Mouse (Mus musculus) gastrocnemius, adult 18-20 months (tissue): ENCODE measurements at regions not wholly inside any gene's neighbourhood (a gene's known extent, or its start where the extent isn't known, plus 50 kb on each side); places are given as distances from the start of the nearest gene placed in this dataset.
A peak's percentile ranks its signal among the peaks of the same experiment; 100 is the strongest.

Source experiments
- DNase-seq: peaks from one replicate; pipeline ENCODE4 v3.0.0; 2021; ENCODE audit warnings: low spot score

DNA sequence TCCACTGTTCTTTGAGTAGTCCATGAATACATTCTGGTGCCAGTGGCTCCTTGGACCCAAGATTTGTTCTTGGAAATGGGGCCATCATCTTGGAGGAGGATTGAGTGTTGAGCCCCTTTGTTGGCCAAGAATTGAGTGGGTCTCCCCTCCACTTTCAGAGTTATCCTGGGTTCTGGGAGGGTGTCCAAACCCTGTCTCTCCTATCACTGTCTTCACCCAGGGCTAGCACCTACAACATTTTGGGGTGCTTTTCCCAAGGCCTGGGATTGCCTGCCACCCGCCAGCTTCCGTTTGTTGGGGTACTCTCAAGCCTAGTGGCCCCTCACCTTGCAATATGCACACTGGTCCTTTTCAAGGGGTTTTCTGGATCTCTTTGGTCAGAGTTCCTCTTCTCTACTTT, 568.8 kb upstream of the Tbl1xr1 start:
- no peak for DNase-seq

DNA sequence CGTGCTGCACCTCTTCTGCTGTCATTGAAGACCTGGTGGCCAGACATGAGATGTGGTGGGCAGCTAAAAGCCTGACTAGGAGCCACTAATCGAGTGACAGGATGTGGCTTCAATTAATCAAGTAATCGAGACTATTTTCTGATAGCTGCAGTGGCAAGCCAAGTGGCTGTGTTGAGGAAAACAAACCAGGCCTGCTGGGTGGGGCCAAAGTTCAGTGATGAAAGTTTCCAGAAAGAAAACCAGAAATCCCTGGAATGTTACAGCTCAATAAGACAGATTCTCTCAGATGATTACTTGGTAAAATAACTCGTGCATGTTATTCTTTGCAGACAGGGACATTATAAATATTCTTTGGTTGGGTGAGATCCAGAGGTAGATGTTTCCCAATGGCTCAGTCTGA, 564.4 kb upstream of the Tbl1xr1 start:
- DNase-seq: no peak

DNA sequence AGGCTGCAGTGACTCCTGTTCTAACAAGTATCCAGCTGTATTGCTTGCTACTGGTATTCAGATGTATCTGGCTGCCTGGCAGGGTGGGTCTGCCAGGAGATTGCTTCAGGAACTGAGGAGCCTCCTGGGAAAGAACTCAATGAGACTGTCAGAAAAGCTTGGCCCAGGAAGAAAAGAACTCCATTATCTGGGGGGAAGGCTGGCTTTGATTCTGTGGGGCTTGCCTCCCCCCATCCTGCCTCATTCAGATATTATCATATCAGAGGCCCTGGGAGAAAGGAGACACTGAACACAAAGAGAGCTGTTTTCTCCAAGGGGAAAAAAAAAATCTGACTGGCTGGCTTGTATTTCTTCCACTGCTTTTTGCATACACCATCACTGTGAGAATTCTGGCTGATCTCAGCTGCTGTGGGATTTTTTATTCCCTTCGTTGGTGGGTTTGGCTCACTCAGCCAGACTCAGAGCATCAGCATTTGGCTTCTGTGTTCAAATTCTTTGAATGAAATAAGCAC, 552.0 kb upstream of the Tbl1xr1 start:
- peak; percentile 51 for DNase-seq

DNA sequence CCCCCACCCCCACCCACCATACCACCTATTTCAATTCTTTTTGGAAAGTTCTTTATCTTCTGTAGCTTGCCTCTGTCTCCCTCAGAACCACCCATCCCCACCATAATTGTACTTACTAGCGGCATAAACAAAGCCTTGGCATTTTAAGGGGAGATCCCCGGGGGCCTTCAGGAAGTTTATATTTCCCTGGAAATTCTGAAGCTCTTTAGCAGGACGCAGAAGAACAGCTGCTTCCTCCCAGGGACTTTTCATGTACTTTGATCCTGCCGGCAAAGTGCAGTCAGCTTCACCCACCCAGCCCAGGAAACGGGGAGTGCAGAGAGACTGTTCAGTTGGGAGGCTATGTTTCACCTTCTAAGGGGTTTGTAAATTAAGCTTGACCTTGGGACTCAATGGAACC, 545.6 kb upstream of the Tbl1xr1 start:
- DNase-seq: no peak

DNA sequence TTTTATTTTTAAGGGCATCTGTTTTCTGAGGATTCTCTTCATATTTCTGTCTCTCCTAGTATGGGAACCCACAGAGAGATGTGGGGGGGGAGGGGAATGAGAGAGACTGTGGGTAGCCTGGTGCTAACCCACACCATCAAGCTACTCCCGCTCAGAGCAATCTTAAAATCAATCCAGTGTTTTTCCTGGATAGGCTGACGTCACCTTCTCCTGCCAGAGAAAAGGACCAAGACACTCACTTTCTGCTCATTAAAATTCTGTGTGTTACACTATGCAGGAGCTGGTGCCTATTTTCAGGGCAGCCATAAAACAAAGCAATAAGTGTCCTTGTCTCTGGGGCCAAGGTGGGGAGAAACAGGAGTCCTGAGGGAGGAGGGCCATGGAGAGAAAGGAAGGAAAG, 537.3 kb upstream of the Tbl1xr1 start:
- DNase-seq: no peak

DNA sequence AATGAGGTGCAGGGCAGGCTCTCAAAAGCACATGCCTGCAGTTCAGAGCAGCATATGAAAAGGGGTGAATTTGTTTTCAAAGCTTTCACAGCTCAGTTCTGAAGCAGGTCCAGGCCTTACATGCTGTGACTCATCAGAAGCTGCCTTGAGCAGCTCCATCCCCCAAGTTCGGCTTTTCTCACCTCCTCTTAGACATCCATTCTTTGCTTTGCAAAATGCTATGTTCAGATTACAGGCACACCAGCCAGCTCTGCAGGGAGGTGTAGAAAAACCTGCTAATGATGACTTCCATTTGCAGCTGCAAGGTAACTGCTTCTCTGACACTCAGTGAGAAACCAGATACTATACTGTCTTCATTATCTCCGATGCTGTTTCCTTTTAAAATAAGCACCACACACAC, 532.0 kb upstream of the Tbl1xr1 start:
- DNase-seq: no peak

DNA sequence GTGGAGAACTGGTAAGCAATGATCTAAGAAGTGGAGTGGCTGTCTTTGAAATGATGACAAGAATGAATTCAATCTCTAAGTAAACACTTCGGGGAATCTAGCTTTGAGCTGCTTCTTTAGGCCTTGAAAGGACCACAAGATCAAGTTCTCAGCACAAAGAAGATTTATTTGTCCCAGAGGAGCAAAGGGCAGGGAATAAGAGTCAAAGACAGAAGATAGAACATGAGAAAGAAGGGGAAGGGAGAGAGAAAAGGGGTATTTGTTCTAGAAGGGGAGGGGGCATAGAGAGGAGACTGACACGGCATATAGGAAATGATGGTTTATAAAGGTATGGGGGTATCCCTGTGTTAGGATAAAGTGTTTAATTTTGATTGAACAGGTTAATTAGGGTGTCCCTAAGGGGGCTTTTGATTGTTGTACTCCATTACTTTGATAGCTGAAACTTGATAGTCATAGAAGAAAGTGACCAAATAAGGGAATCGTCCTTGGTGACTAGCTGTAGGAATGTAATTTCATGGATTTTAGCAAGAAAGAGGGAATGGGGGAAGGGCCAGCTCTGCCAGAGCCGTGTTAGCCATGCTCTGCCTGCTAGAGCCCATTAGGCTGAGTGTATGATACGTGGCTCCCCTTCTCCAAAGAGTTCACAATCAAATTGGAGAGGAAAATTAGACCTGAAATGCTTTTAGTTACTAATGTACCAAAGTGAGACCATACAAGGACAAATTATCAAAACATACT, 531.1 kb upstream of the Tbl1xr1 start:
- DNase-seq: no peak

DNA sequence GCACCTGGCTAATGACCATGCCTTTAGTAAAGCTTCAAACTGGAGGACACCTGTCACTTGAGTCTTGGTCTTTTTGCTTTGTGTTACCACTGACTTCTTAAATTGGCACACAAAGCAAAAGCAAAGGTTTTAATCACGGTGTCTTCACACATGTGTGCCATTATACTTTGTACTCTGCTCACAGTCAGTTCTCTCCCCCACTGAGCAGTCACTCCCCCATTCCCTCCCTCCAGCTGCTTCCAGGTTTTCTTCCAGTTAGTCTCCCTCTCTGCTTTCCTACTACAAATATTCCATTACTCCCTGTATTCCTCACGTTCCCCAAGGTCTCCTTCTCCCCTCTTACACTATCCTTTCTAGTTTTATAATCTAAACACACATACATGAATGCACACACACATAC, 530.0 kb upstream of the Tbl1xr1 start:
- no peak for DNase-seq

DNA sequence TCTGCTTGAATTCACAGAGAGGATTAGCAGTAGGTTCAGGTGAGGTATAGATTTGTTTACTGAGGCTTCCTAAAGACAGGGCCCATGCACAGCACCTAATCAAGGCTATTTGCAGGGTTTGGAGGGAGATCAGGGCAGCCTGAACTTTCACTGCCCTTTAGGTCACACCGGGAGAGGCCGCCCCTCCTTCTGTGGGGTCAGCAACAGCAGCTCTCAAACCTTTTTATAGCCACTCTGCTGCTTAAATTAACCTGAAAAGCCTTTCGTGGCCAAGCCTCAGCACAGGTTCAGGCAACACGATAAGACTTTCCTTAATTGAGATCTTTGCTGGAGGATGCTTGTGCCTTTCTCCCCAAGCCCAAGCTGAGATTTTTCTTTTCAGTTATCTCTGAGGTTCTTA, 526.8 kb upstream of the Tbl1xr1 start:
- DNase-seq: peak; percentile 51

DNA sequence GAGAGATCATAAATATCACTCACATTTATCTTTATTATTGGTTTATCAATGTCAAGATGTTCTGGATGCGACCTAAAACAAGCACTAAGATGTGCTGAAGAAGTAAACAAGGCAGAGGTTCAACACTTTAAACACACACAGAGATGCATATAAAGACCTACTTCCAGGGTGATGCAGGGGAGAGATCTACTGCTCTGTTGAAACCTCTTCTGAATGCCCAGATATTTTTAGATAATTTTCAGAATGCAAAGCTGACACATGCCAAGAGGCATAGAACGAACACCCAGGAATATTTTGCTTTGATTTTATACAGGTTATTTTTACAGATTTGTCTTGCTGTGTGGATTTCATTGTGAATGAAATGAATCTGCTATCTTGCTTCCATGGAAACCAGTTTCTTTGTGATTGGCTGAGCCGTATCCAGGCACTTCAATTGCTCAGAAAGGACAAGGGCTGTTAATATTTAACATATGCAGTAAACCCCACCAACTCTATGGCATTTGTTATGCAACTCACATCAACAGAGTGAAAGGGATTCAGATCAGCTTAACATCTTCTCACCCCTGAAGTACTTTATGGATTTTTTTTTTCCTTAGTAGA, 523.2 kb upstream of the Tbl1xr1 start:
- DNase-seq: no peak

DNA sequence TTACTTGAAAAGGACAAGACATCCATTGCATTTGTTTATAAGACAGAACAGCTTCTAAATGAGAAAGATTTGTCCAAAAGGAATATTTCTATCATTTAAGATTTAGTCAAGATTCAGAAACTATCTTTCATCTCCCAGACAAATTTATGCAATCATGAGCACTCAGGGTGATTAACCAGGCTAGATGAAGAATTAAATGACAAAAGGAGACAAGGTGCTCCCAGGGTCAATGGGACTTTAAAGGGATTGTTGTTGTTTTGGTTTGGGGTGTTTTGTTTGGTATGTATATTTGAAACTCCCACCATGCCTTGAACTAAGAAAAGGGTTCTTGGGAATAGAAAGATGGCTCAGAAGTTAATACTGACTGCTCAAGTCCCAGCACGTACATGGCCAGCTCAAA, 522.6 kb upstream of the Tbl1xr1 start:
- DNase-seq: no peak

DNA sequence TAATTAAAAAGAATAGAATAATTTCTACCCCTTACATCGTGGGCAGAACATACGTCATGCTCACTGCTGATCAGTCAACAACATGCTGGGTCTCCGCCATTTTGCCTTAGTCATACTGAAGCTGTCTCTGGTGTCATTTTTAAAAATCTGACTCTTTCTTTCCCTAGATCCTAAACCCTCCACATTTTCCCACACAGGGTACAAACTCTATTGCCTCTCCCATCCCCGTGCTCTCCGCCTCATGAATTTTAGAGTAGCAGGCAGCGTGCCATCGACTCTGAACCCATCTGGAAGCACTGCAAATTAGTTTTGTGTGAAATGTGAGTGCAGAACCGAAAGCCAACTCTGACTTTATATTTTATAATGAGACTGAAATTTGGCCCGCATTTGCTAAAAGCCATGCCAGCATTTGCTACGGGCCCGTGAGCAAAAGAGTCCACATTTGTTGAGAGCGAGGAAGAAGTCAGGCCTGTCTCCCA, 518.5 kb upstream of the Tbl1xr1 start:
- DNase-seq: peak; percentile 31

DNA sequence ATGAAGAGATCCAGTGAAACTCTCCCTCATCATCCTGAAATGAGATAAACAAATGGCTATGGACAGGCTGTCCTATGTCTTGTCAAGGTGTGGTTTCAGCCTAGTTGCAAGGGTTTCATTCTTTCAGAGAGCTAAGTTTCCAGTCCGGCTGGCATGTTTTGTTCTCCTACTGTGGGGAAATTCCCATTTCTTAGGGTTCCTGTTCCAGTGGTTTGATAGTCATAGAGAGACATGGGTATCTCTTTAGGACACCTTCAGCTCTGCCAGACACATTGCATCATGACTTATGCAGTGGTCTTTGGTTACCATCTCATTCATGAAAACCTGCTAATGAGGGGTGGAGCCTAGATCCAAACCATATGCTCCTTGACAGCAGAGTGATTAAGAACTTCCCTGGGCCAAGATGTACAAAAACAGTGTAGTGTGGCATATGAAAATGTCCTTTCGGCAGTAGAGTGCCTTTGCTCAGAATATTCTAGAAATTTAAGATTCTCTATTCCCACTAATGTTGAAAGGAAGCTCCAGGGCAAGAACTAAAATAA, 513.6 kb upstream of the Tbl1xr1 start:
- DNase-seq: no peak

DNA sequence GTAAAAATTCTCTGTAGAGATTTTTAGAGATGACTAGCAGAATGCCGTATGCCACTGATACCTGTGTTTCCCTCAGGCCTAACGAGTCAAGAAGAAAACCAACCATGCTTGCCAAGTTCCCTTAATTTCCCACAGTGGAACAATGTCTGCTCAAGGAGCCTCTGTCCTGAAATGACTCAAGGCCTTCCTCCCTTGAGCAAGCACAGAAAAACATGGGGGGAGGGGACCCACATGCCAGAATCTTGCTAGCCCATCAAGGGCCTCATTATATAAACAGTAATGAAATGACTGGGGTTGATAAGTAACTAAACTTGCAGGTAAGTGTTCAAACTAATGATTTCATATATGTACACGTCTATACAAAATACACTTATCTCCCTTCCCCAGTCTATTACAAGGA, 513.0 kb upstream of the Tbl1xr1 start:
- DNase-seq: peak; percentile 12

DNA sequence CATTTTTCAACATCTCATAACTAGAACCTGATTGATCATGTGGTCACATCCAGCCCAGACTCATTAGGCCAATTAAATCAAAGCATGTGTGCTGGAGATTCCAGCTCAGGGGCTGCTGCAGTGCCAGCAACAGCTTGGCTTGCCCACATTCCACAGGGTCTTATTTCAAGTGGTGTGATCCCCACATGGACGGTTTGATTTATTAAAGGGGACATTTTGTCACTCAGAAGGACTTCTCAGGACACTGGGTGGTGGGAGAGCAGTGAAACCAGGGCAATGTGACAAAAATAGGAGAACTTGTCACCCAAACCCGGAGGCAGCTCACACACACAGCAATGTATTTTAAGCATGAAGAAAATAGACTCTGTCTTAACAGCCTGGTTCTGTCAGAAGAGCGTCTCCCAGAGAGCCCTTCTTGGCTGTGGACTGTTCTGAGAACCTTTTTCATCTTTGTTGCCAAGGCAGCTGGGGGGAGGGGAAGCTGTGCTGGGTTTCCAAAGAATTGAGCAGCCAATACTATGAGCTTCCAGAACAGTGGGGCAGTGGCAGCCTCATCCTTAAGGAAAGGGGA, 512.2 kb upstream of the Tbl1xr1 start:
- peak; percentile 86 for DNase-seq

DNA sequence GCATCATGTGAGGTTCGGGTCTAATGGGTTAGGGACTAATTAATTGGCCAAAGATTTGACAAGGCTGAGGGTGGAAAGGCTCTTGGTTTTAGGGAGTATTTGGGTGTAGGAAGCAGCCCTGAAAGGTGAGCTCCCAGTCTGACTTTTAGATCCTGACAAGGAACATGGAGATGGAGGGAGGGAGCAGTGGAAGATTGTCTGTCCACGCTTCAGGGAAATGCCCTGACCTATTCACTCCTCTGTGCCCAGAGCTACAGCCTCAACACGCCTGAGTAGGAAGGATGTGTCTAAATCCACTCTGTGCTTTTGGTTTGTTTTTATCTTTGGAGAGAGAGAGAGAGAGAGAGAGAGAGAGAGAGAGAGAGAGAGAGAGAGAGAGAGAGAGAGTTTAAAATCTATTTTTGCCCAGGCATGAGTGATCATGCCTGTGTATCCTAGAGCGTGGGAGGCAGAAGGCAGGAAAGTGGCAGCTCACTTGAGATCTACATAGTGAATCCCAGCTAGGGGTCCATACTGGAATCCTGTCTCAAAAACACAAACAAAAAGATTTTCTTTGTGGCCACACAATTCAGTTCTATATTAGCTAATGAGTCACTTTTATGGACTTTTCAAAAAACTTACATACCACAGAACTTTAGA, 511.5 kb upstream of the Tbl1xr1 start:
- peak; percentile 15 for DNase-seq

DNA sequence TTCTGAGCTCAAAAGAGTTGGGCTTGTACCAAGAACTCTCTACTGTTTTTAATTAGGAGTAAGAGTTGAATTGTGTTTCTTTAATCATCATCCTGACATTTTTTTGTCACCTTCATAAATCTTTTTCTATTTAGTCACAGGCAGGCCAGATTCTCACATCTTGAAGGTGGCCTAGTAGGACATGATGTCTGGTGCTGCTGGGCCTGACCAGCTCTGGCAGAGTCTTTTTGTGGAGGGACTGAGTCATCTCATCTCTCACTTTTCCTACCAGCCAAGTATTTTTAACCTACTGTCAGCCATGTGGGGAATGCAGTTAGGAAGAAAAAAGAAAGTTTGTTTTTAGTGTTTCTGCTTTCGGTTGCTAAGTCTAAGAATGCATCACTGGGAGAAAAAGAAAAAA, 506.7 kb upstream of the Tbl1xr1 start:
- peak; percentile 18 for DNase-seq

DNA sequence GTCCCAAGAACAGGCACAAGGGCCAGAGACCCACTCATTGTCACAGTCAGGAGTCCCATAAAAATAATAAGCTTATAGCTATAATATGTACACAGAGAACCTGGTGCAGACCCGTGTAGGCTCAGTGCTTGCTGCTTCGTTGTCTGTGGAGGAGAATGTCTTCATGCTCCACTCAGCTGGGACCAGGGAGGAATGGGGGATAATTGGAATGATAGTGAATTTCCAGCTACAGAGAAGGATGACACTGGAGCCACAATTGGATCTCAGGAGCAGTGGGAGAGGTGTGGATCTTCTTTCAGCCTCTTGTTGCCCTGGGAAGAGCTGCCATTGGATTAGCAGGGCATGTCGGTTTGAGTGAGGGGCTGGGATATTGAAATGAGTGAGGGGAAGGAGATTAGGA, 497.8 kb upstream of the Tbl1xr1 start:
- no peak for DNase-seq

DNA sequence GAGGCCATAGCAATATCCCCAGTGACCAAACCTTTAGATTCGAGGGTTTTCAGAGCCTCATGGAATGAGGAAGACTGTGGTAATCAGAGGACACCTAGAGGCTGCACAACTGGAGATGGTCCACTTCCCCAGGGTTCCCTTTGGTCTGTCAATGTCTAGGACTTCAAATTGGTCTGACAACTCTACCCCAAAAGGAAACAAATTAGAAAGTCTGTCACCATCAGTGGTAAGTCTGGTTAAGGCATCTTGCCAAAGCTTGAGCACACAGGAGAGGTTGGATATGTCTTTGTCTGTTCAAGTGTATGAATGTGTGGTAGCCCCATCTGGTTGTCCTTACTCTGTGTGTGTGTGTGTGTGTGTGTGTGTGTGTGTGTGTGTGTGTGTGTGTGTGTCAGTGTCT, 494.3 kb upstream of the Tbl1xr1 start:
- no peak for DNase-seq

DNA sequence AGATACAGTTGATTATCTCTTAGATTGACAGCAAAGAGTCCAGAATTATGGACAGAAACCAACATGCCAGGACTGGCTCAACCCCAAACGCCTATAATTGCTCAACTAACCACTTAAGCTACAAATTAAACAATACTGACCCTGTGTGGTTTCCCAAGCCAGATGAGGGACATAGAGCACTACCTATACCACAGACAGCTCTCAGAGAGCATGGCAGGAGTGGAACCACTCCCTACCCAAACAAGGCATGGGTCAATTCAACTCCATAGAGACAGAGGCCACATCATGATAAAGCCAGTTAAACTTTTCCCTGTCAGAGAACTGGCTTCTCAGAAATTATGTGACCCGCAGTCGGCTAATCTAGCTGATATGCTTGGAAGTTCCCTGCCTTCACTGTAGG, 490.7 kb upstream of the Tbl1xr1 start:
- no peak for DNase-seq

DNA sequence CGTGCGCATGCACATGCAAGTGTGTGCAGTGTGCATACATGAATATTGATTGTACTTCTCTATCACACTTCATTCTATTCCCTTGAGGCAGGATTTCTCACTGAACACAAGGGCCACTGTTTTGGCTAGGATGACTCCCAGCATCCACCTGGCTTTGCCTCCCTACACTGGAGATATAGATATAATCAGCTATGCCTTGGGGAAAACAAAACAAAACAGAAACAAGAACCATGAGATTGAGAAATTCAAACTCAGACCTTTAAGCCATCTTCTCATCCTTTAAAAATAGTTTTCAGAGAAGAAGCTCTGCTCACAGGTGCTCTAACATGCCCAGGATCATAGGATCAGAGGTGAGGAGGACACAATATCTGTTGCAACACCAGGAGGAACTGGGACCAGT, 469.6 kb upstream of the Tbl1xr1 start:
- DNase-seq: no peak

DNA sequence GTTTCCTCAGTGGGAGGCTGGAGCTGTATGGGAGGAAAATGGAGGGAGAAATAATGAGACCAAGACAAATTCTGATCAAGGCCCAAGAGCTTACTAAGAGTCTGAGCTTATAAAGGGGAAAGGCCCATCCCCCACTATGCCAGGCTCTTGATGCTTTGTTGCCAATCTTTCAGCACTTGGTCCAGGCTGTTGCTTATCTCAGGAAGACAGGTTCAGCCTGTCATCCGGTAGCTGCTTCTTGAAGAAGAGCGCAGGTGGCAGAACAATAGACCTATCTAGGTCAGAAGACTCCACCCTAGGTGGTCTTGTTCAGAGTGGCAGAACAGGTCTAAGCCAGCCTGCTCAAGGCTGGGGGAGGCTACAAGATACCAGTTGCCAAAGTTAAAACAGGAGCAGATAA, 466.2 kb upstream of the Tbl1xr1 start:
- no peak for DNase-seq
